In genomic region chr13:41113940-41114339, GRCm38 (mm10) we compare ENCODE assay signal across 12 mouse cellular contexts. TPM values are rescaled to one million over a fixed set of nuclear protein-coding genes. Genes with fewer than 3 reads are reported as not detected.
DNase-seq lines count a peak whose midpoint lies in the region; ATAC-seq and TF ChIP-seq lines count a peak whose summit lies in the region.
"Had no signal": no experiment of that assay in that cellular context is flagged by ENCODE, and none has a peak within 500 bp of the region (broad histone marks: within the 10 kb centered on the region; RNA-seq: fewer than 3 reads in every experiment).

Sycp2l (plus strand) TSS chr13:41114307.

- no peak for ATAC-seq in heart, embryonic 12.5 days (ENCODE audit: insufficient number of reproducible peaks, low FRiP score)
- no peak for ATAC-seq in liver, embryonic 12.5 days
- ATAC-seq in inflammation-experienced regulatory T-cells, adult 6 months, result no peak
- ATAC-seq: activated CD4-positive, CD25-positive, alpha-beta regulatory T cell, adult 4 months had no signal

- 25% methylated on average over 14 of the region's 14 CpGs for WGBS in heart, embryonic 12.5 days
- 39% methylated on average over 14 of the region's 14 CpGs for WGBS in heart, adult 2 months
- WGBS in liver, embryonic 12.5 days (ENCODE audit: insufficient replicate concordance), result 30% methylated on average over 14 of the region's 14 CpGs

- no peak within 1 kb of the TSS for H3K9ac ChIP-seq in heart, embryonic 12.5 days
- no peak within 1 kb of the TSS for H3K9ac ChIP-seq in heart, adult 2 months (ENCODE audit: low read depth, low read length)
- H3K9ac ChIP-seq in liver, embryonic 12.5 days, result no peak within 1 kb of the TSS

- no peaks in the 10 kb centered on the region for H3K9me3 ChIP-seq in heart, embryonic 12.5 days (replicated peaks)
- no peaks in the 10 kb centered on the region for H3K9me3 ChIP-seq in liver, embryonic 12.5 days (replicated peaks)

- no peaks in the 10 kb centered on the region for H3K36me3 ChIP-seq in heart, embryonic 12.5 days
- no peaks in the 10 kb centered on the region for H3K36me3 ChIP-seq in heart, adult 2 months (ENCODE audit: control insufficient read depth, insufficient read depth, low read length)
- H3K36me3 ChIP-seq in testis, adult 2 months (ENCODE audit: control insufficient read depth, insufficient read depth, low read length), result no peaks in the 10 kb centered on the region
- no peaks in the 10 kb centered on the region for H3K36me3 ChIP-seq in liver, embryonic 12.5 days

- no peak for TF ChIP-seq POLR2A in heart, adult 2 months (IDR thresholded peaks at IDR 0.05; ENCODE audit: insufficient read depth, low read depth, low read length)
- no peak for TF ChIP-seq POLR2A in testis, adult 2 months (IDR thresholded peaks at IDR 0.05; ENCODE audit: control insufficient read depth, low read depth, low read length)

- intact Hi-C loops in heart, adult 2 months (cut with DNase I), result no loop called here
- intact Hi-C loops in gastrocnemius, adult 2 months (cut with DNase I), result no loop called here

- H3K4me3 ChIP-seq in heart, embryonic 12.5 days, result peak within 1 kb of the TSS; percentile 33
- H3K4me3 ChIP-seq in heart, adult 2 months, result no peak within 1 kb of the TSS
- H3K4me3 ChIP-seq in testis, adult 2 months (ENCODE audit: control insufficient read depth, low read depth, low read length), result peak within 1 kb of the TSS; percentile 36
- H3K4me3 ChIP-seq in liver, embryonic 12.5 days, result no peak within 1 kb of the TSS
- no peak within 1 kb of the TSS for H3K4me3 ChIP-seq in gastrocnemius, adult 2 months

- TF ChIP-seq CTCF in heart, adult 2 months (IDR thresholded peaks at IDR 0.05), result no peak
- TF ChIP-seq CTCF in testis, adult 2 months (IDR thresholded peaks at IDR 0.05; ENCODE audit: control insufficient read depth, insufficient read depth, insufficient replicate concordance, low read depth, low read length), result no peak
- TF ChIP-seq CTCF in gastrocnemius, adult 2 months (IDR thresholded peaks at IDR 0.05), result no peak

- no peak within 1 kb of the TSS for H3K27ac ChIP-seq in heart, embryonic 12.5 days (ENCODE audit: poor library complexity, severe bottlenecking)
- no peak within 1 kb of the TSS for H3K27ac ChIP-seq in heart, adult 2 months
- H3K27ac ChIP-seq in testis, adult 2 months (ENCODE audit: control insufficient read depth, insufficient read depth, low read depth, low read length), result no peak within 1 kb of the TSS
- H3K27ac ChIP-seq in liver, embryonic 12.5 days, result no peak within 1 kb of the TSS
- no peak within 1 kb of the TSS for H3K27ac ChIP-seq in gastrocnemius, adult 2 months

- DNase-seq in heart, adult 2 months, result no peak
- no peak for DNase-seq in testis, postnatal 14 days (ENCODE audit: low spot score)
- DNase-seq in gastrocnemius, adult 2 months, result no peak
- DNase-seq in cerebellum, adult 9-11 months, result no peak
- DNase-seq: cerebellum, postnatal 10 days had no signal

- no peak for TF ChIP-seq EP300 in heart, adult 2 months (IDR thresholded peaks at IDR 0.05; ENCODE audit: insufficient read depth, low read depth, low read length)

- peak within 1 kb of the TSS; percentile 64 for H3K4me2 ChIP-seq in heart, embryonic 12.5 days
- H3K4me2 ChIP-seq in liver, embryonic 12.5 days, result peak within 1 kb of the TSS; percentile 18

- H3K4me1 ChIP-seq in heart, embryonic 12.5 days (replicated peaks), result no peaks in the 10 kb centered on the region
- no peaks in the 10 kb centered on the region for H3K4me1 ChIP-seq in heart, adult 2 months (ENCODE audit: control insufficient read depth, insufficient read depth, low read length)
- peaks cover 6% of the 10 kb centered on the region for H3K4me1 ChIP-seq in testis, adult 2 months (ENCODE audit: control insufficient read depth, insufficient read depth, low read length)
- no peaks in the 10 kb centered on the region for H3K4me1 ChIP-seq in liver, embryonic 12.5 days

- H3K27me3 ChIP-seq in heart, embryonic 12.5 days (replicated peaks), result peaks cover 50% of the 10 kb centered on the region
- H3K27me3 ChIP-seq in heart, adult 2 months (ENCODE audit: control insufficient read depth, insufficient read depth, low read length), result peaks cover 5% of the 10 kb centered on the region; the same call in 1 of the 2 replicates
- H3K27me3 ChIP-seq in testis, adult 2 months (ENCODE audit: control insufficient read depth, insufficient read depth, low read length), result 0 out of 2 replicates have a peak, but pooled peaks cover 3% of the 10 kb centered on the region
- peaks cover 53% of the 10 kb centered on the region for H3K27me3 ChIP-seq in liver, embryonic 12.5 days (replicated peaks)

- no peaks in the 10 kb centered on the region for H3K79me2 ChIP-seq in heart, adult 2 months (replicated peaks; ENCODE audit: control insufficient read depth, insufficient read depth, low read length)

RNA-seq across cellular contexts. Expression of gene Sycp2l, which starts in this region (rescaled TPM):
- 0.09 TPM in 1 of 2 replicates, not detected in the other for polyA plus RNA-seq in heart, embryonic 12.5 days (2016; fragmentation: Nextera tagmentation; extraction: Ambion mirVana)
- not detected for total RNA-seq in heart, adult 2 months (2021)
- polyA plus RNA-seq in heart, adult 2 months (2012; rRNA removed), result not detected in 2 replicates
- polyA plus RNA-seq in testis, adult 2 months (2012; rRNA removed), result 0.11 and 0.23 TPM in 2 replicates
- polyA plus RNA-seq in liver, embryonic 12.5 days (2016; fragmentation: Nextera tagmentation; extraction: Ambion mirVana), result not detected in 2 replicates
- total RNA-seq in gastrocnemius, adult 2 months (2021), result not detected
- under 1 TPM in 1 of 3 experiments, not detected in 2; 0.38 TPM for polyA plus RNA-seq in inflammation-experienced regulatory T-cells, adult 6 months (2017; shearing (Covaris generic))
- total RNA-seq: gastrocnemius, adult 8-10 months had no signal
- polyA plus RNA-seq: C2C12 had no signal

Comparison
In these comparisons a context has a peak if more than half of its experiments do, and no peak if none do; other contexts are left out.
1. H3K4me3 ChIP-seq: peak in heart, embryonic 12.5 days (single experiment) and testis, adult 2 months (single experiment); none in heart, adult 2 months (single experiment), liver, embryonic 12.5 days (single experiment) and gastrocnemius, adult 2 months (single experiment).